Mouse (Mus musculus) liver, adult 2 months (tissue): ENCODE data around the gene Cga. TPM values are rescaled to one million over a fixed set of nuclear protein-coding genes. Genes with fewer than 3 reads are reported as not detected.

ENCODE experiments used
- DNase-seq: peaks from one replicate; pipeline ENCODE4 v3.0.0-alpha.2; 2011; ENCODE audit warnings: low read depth, low spot score; ENCODE audit errors: extremely low read depth
- H3K27ac ChIP-seq: fragments of 200-500 bp; replicated peaks from 2 replicates; pipeline ENCODE4 v1.5.1; 2012; ENCODE audit warnings: low read depth, mild to moderate bottlenecking, control low read depth, inconsistent platforms, low read length; ENCODE audit not compliant: insufficient read depth
- H3K27me3 ChIP-seq: fragments of 200-500 bp; 2 replicates; pipeline ENCODE4 v1.6.1; 2012; ENCODE audit warnings: mild to moderate bottlenecking, moderate library complexity, low read length, inconsistent platforms; ENCODE audit not compliant: control insufficient read depth, insufficient read depth
- H3K36me3 ChIP-seq: fragments of 200-500 bp; 2 replicates; pipeline ENCODE4 v1.6.1; 2012; ENCODE audit warnings: low read length, inconsistent platforms; ENCODE audit not compliant: control insufficient read depth, insufficient read depth
- H3K4me1 ChIP-seq: fragments of 200-500 bp; 2 replicates; pipeline ENCODE4 v1.6.1; 2011; ENCODE audit warnings: low read length; ENCODE audit not compliant: control insufficient read depth, insufficient read depth
- H3K4me3 ChIP-seq: fragments of 200-500 bp; 2 replicates; pipeline ENCODE4 v1.5.1; 2011; ENCODE audit warnings: low read depth, mild to moderate bottlenecking, control low read depth, low read length, moderate library complexity; ENCODE audit not compliant: insufficient read depth
- H3K79me2 ChIP-seq: fragments of 200-500 bp; 2 replicates; pipeline ENCODE4 v1.6.1; 2012; ENCODE audit warnings: inconsistent platforms, mild to moderate bottlenecking, low read length, moderate library complexity; ENCODE audit not compliant: control insufficient read depth, insufficient read depth
- H3K9ac ChIP-seq: fragments of 200-500 bp; 2 replicates; pipeline ENCODE4 v1.6.1; 2012; ENCODE audit warnings: low read depth, mild to moderate bottlenecking, control low read depth, inconsistent platforms, low read length
- CTCF ChIP-seq: fragments of 200-500 bp; IDR thresholded peaks from 2 replicates; pipeline ENCODE4 v1.5.1; 2011; ENCODE audit warnings: low read depth, low read length, control low read depth
- POLR2A ChIP-seq: fragments of 200-500 bp; IDR thresholded peaks from 2 replicates; pipeline ENCODE4 v1.6.1; 2011; ENCODE audit warnings: low read length, control low read depth; ENCODE audit not compliant: insufficient read depth; ENCODE audit errors: extremely low read depth
- WGBS: fragments of 180-500 bp; shearing (Covaris S2); methylation state at CpG from one replicate; pipeline ENCODE4 v1.1.7; 2018; 5-methylcytosine and 5-hydroxymethylcytosine counted together
- polyA plus RNA-seq: library from polyadenylated mRNA; depleted of rRNA; stranded (reverse); fragments of >200 nt; gene quantifications from 2 replicates; pipeline ENCODE4 v1.2.3, GENCODE M21; 2012
- total RNA-seq: library from RNA; depleted of rRNA; stranded (reverse); fragments of >200 nt; gene quantifications from 2 replicates; pipeline ENCODE4 v1.2.3, GENCODE M21; 2014

Gene Cga
- total and polyA plus RNA-seq, 2 experiments: 0.46 TPM

DNA sequence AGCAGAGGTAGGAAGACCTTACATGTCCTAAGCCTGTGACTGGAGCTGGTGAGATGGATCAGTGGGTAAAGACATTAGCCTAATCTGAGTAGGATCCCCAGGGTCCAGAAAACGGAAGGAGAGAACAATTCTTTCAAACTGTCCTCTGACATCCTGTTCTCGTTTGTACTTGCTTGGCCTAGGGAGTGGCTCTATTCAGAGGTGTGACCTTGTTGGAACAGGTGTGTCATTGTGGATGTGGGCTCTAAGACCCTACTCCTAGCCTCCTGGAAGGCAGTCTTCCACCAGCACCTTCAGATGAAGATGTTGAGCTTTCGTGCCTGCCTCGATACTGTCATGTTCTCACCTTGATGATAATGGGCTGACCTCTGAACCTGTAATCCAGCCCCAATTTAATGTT, 12.6 kb downstream of the Cga start:
- H3K9ac ChIP-seq: no peak overlapping the region
- no peak for DNase-seq
- H3K27me3 ChIP-seq: no peaks in the 10 kb centered on the region
- no peak overlapping the region for H3K27ac ChIP-seq
- peaks cover 3% of the 10 kb centered on the region; the same call in 1 of the 2 replicates for H3K4me1 ChIP-seq
- no peaks in the 10 kb centered on the region for H3K79me2 ChIP-seq
- H3K36me3 ChIP-seq: no peaks in the 10 kb centered on the region
- WGBS: 86% methylated on average over 4 of the region's 4 CpGs
- TF ChIP-seq CTCF: no peak
- no peak for TF ChIP-seq POLR2A
- H3K4me3 ChIP-seq: no peak overlapping the region

DNA sequence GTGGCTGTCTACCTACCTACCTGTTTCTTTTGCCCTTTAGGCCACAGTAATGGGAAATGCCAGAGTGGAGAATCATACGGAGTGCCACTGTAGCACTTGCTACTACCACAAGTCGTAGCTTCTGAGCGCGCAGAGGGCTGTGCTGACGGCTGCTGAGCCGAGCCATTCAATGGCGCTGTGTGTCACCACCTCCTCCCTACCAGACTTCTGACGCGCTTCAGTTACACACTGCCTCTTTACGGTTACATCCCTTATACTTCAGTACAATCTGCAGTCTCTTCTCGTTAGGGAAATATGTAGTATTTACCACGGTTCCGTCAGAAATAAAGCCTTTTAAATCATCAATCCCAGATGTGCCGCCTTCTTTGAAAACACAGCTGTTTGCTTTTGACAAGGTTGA, 13.4 kb downstream of the Cga start:
- WGBS: 79% methylated on average over 14 of the region's 14 CpGs
- no peaks in the 10 kb centered on the region for H3K4me1 ChIP-seq
- no peaks in the 10 kb centered on the region for H3K79me2 ChIP-seq
- no peaks in the 10 kb centered on the region for H3K36me3 ChIP-seq
- no peak for TF ChIP-seq CTCF
- TF ChIP-seq POLR2A: no peak
- H3K27me3 ChIP-seq: no peaks in the 10 kb centered on the region
- no peak overlapping the region for H3K4me3 ChIP-seq
- no peak overlapping the region for H3K9ac ChIP-seq
- no peak overlapping the region for H3K27ac ChIP-seq
- DNase-seq: no peak

DNA sequence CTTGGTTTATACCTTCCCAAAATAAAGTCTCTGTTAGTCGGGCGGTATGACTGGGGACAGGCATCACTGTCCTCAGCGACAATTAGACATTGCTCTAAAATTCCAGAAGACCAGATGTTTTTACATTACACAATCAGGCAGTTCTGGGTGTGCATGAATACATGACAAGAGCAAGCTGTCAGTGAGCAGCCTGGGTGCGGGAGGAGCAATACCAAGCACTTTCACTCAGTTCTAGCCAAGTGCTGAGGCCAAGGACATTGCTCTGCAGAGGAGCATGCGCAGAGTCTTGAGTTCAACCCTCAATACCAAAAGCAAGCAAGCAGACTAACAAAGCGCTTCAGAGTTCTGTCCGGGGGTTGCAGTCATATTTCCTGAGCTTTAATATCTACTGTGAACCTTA, 14.5 kb downstream of the Cga start:
- Histone ChIP-seq H3K27me3 (no peaks in the 10 kb centered on the region), H3K9ac (no peak overlapping the region), H3K79me2 (no peaks in the 10 kb centered on the region), H3K36me3 (no peaks in the 10 kb centered on the region), H3K27ac (no peak overlapping the region), H3K4me1 (no peaks in the 10 kb centered on the region), H3K4me3 (no peak overlapping the region)
- WGBS: 90% methylated on average over 7 of the region's 7 CpGs
- DNase-seq: no peak
- TF ChIP-seq POLR2A (no peak), CTCF (no peak)

DNA sequence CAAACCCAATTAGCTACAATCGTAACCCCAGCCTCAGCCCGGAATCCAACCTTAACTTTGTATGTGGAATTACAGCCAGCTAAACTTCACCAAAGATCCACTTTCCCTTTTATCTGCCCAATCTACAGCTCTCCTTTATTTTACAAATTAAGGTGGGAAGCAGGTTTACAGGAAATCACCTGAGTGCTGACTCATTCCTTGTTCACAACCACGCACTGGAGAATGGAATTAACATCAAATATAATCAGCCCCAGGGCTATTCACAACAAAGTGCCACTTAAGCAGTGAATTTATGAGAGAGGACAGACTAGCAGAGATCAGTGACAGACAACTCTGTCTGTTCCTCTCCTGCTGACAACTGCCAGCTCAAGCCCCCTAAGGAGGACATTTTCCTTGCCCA, 17.8 kb downstream of the Cga start:
- H3K36me3 ChIP-seq: no peaks in the 10 kb centered on the region
- H3K27ac ChIP-seq: no peak overlapping the region
- no peak for DNase-seq
- no peaks in the 10 kb centered on the region for H3K79me2 ChIP-seq
- no peaks in the 10 kb centered on the region for H3K4me1 ChIP-seq
- no peak overlapping the region for H3K4me3 ChIP-seq
- TF ChIP-seq POLR2A: no peak
- no peak for TF ChIP-seq CTCF
- WGBS: 92% methylated on average over 3 of the region's 3 CpGs
- H3K27me3 ChIP-seq: no peaks in the 10 kb centered on the region
- H3K9ac ChIP-seq: no peak overlapping the region

DNA sequence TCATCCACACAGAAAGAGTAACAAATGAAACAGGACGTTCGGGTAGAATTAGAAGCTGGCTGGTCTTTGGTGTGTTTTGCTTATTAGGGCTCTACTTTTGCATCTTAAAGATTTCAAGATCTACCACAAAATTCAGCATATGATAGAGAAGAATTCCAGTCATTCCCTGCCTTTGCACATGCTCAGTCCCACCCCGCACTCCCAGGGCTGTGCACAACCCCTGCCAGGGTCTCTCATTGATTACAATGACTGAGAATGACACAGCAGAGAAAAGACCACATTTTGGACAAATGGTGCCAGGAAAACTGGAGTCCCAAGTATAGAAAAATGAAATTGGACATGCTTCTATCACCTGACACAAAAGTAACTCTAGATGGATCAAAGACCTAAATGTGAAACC, 18.6 kb downstream of the Cga start:
- H3K4me1 ChIP-seq: no peaks in the 10 kb centered on the region
- TF ChIP-seq CTCF (no peak), POLR2A (no peak)
- H3K36me3 ChIP-seq: no peaks in the 10 kb centered on the region
- H3K9ac ChIP-seq: no peak overlapping the region
- H3K79me2 ChIP-seq: no peaks in the 10 kb centered on the region
- no peak overlapping the region for H3K4me3 ChIP-seq
- no peaks in the 10 kb centered on the region for H3K27me3 ChIP-seq
- no peak overlapping the region for H3K27ac ChIP-seq
- no peak for DNase-seq
- WGBS: 88% methylated on average over 3 of the region's 3 CpGs

DNA sequence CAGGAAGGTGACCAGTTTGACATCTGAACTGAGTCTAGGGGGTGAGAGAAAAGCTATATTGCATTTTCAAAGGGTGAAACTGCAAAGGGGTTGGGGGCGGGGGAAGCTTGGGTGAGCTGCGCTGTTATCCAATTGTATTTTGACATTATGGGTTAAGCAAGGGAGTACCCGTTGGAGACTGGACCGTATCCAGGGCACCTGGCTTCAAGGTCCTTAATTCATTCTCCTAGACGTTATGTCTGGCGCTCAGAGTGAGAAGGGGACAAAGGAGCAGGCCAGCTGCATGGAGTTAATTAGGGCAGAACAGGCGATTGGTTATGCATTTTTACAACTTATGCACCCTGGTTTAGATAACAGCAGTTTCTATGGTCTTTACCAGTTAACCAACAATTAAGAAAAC, 23.8 kb downstream of the Cga start:
- WGBS: 80% methylated on average over 7 of the region's 7 CpGs
- H3K27me3 ChIP-seq: no peaks in the 10 kb centered on the region
- no peaks in the 10 kb centered on the region for H3K36me3 ChIP-seq

More for the DNA sequence above, 23.8 kb downstream of the Cga start:
- no peak overlapping the region for H3K9ac ChIP-seq
- H3K4me1 ChIP-seq: no peaks in the 10 kb centered on the region
- no peak overlapping the region for H3K4me3 ChIP-seq
- no peak for DNase-seq
- H3K79me2 ChIP-seq: no peaks in the 10 kb centered on the region
- TF ChIP-seq POLR2A: no peak
- no peak for TF ChIP-seq CTCF
- H3K27ac ChIP-seq: no peak overlapping the region
